Mouse (Mus musculus) MEL (cell line): ENCODE results near the gene Chst15. TPM values are rescaled to one million over a fixed set of nuclear protein-coding genes. Genes with fewer than 3 reads are reported as not detected.

Source experiments
- DNase-seq: peaks from one replicate; pipeline ENCODE4 v3.0.0; 2011; ENCODE audit warnings: low read depth, low spot score
- H3K27ac ChIP-seq: 2 replicates; pipeline ENCODE4 v1.5.1; 2012; ENCODE audit warnings: low read depth, mild to moderate bottlenecking, control low read depth, low read length, moderate library complexity; ENCODE audit not compliant: control insufficient read depth
- H3K27me3 ChIP-seq, 2 experiments: fragments of 150-350 bp in 1 of 2; sonication (generic) in 1 of 2; 2 replicates each; pipeline ENCODE4 v1.6.1; 2012; ENCODE audit warnings: low read length in 2 of 2, mild to moderate bottlenecking in 2 of 2, improper control_type of control experiment in 1 of 2, moderate library complexity in 1 of 2; ENCODE audit not compliant: insufficient read depth in 2 of 2, control insufficient read depth in 1 of 2
- H3K36me3 ChIP-seq, 2 experiments: 2 replicates each; pipeline ENCODE4 v1.6.1; 2012 to 2014; ENCODE audit warnings: low read length in 2 of 2, improper control_type of control experiment in 1 of 2, inconsistent platforms in 1 of 2, mild to moderate bottlenecking in 1 of 2; ENCODE audit not compliant: insufficient read depth in 2 of 2, control insufficient read depth in 1 of 2
- H3K4me1 ChIP-seq, 2 experiments: fragments of 150-350 bp in 1 of 2; sonication (generic) in 1 of 2; 2 replicates each; pipeline ENCODE4 v1.6.1; 2012; ENCODE audit warnings: low read length in 2 of 2, improper control_type of control experiment in 1 of 2, mild to moderate bottlenecking in 1 of 2; ENCODE audit not compliant: insufficient read depth in 2 of 2, control insufficient read depth in 1 of 2
- H3K4me3 ChIP-seq, 2 experiments: fragments of 150-350 bp in 1 of 2; sonication (generic) in 1 of 2; 2 replicates each; pipeline ENCODE4 v1.5.1; 2012; ENCODE audit warnings: low read depth in 2 of 2, low read length in 2 of 2, mild to moderate bottlenecking in 2 of 2, moderate library complexity in 2 of 2, control low read depth in 1 of 2, improper control_type of control experiment in 1 of 2; ENCODE audit not compliant: control insufficient read depth in 1 of 2, insufficient read depth in 1 of 2
- H3K79me2 ChIP-seq: 2 replicates; pipeline ENCODE4 v1.6.1; 2012; ENCODE audit warnings: mild to moderate bottlenecking, low read length, moderate library complexity; ENCODE audit not compliant: control insufficient read depth, poor library complexity, insufficient read depth
- H3K9ac ChIP-seq: 2 replicates; pipeline ENCODE4 v1.6.1; 2012; ENCODE audit warnings: low read depth, mild to moderate bottlenecking, control low read depth, low read length, moderate library complexity; ENCODE audit not compliant: control insufficient read depth, poor library complexity, severe bottlenecking
- H3K9me3 ChIP-seq: fragments of 150-350 bp; sonication (generic); replicated peaks from 2 replicates; pipeline ENCODE4 v1.6.1; 2012; ENCODE audit warnings: mild to moderate bottlenecking, low read length, improper control_type of control experiment, moderate library complexity; ENCODE audit not compliant: insufficient read depth
- CHD1 ChIP-seq: IDR thresholded peaks from 2 replicates; pipeline ENCODE4 v1.6.1; 2012; ENCODE audit warnings: low read depth, mild to moderate bottlenecking, inconsistent platforms, low read length, improper control_type of control experiment
- ELF1 ChIP-seq: IDR thresholded peaks from 2 replicates; pipeline ENCODE4 v1.6.1; 2014; ENCODE audit warnings: low read depth, mild to moderate bottlenecking, inconsistent platforms, low read length, improper control_type of control experiment, moderate library complexity
- ETS1 ChIP-seq: IDR thresholded peaks from 2 replicates; pipeline ENCODE4 v1.6.1; 2012; ENCODE audit warnings: low read depth, mild to moderate bottlenecking, inconsistent platforms, low read length, improper control_type of control experiment, moderate library complexity
- GABPA ChIP-seq: IDR thresholded peaks from 2 replicates; pipeline ENCODE4 v1.6.1; 2012; ENCODE audit warnings: low read depth, mild to moderate bottlenecking, inconsistent platforms, low read length, improper control_type of control experiment, moderate library complexity
- JUND ChIP-seq: IDR thresholded peaks from 2 replicates; pipeline ENCODE4 v1.6.1; 2011; ENCODE audit warnings: low read depth, mild to moderate bottlenecking, improper control_type of control experiment, low read length
- KAT2A ChIP-seq: conservative IDR thresholded peaks from 2 replicates; pipeline ENCODE4 v1.6.1; 2012; ENCODE audit warnings: low read depth, low read length, improper control_type of control experiment, inconsistent platforms
- MAFK ChIP-seq: IDR thresholded peaks from 2 replicates; pipeline ENCODE4 v1.6.1; 2011; ENCODE audit warnings: low read depth, mild to moderate bottlenecking, low read length, improper control_type of control experiment, borderline replicate concordance
- MAX ChIP-seq: IDR thresholded peaks from 2 replicates; pipeline ENCODE4 v1.6.1; 2011; ENCODE audit warnings: low read length, improper control_type of control experiment
- MEF2A ChIP-seq: IDR thresholded peaks from 2 replicates; pipeline ENCODE4 v1.6.1; 2014; ENCODE audit warnings: low read depth, mild to moderate bottlenecking, inconsistent platforms, low read length, improper control_type of control experiment; ENCODE audit not compliant: poor library complexity, insufficient replicate concordance, severe bottlenecking; ENCODE audit errors: extremely low read depth
- MYB ChIP-seq: IDR thresholded peaks from 2 replicates; pipeline ENCODE4 v1.6.1; 2011; ENCODE audit warnings: mild to moderate bottlenecking, low read depth, low read length, improper control_type of control experiment
- NRF1 ChIP-seq: IDR thresholded peaks from 2 replicates; pipeline ENCODE4 v1.6.1; 2014; ENCODE audit warnings: low read depth, mild to moderate bottlenecking, inconsistent platforms, low read length, improper control_type of control experiment, moderate library complexity; ENCODE audit not compliant: poor library complexity, insufficient read depth, severe bottlenecking
- POLR2A ChIP-seq, 2 experiments: IDR thresholded peaks; 2 replicates each; pipeline ENCODE4 v1.6.1; 2011 to 2012; ENCODE audit warnings: low read length in 2 of 2, mild to moderate bottlenecking in 2 of 2, control low read depth in 1 of 2, improper control_type of control experiment in 1 of 2, low read depth in 1 of 2, moderate library complexity in 1 of 2; ENCODE audit not compliant: control insufficient read depth in 1 of 2, insufficient read depth in 1 of 2, poor library complexity in 1 of 2
- RCOR1 ChIP-seq: IDR thresholded peaks from 2 replicates; pipeline ENCODE4 v1.6.1; 2012; ENCODE audit warnings: low read depth, mild to moderate bottlenecking, inconsistent platforms, low read length, improper control_type of control experiment
- TCF12 ChIP-seq: IDR thresholded peaks from 2 replicates; pipeline ENCODE4 v1.6.1; 2014; ENCODE audit warnings: low read depth, mild to moderate bottlenecking, inconsistent platforms, low read length, improper control_type of control experiment, moderate library complexity
- USF2 ChIP-seq, 2 experiments: IDR thresholded peaks; 2 replicates each; pipeline ENCODE4 v1.6.1; 2011 to 2012; ENCODE audit warnings: improper control_type of control experiment in 2 of 2, low read length in 2 of 2, borderline replicate concordance in 1 of 2, inconsistent platforms in 1 of 2, low read depth in 1 of 2, mild to moderate bottlenecking in 1 of 2; ENCODE audit not compliant: insufficient read depth in 1 of 2
- ZC3H11A ChIP-seq: IDR thresholded peaks from 2 replicates; pipeline ENCODE4 v1.6.1; 2012; ENCODE audit warnings: low read depth, mild to moderate bottlenecking, inconsistent platforms, low read length, improper control_type of control experiment
- ZMIZ1 ChIP-seq: IDR thresholded peaks from 2 replicates; pipeline ENCODE4 v1.6.1; 2012; ENCODE audit warnings: low read depth, mild to moderate bottlenecking, inconsistent platforms, low read length, improper control_type of control experiment, moderate library complexity
- polyA plus RNA-seq, 2 experiments: library from polyadenylated mRNA; stranded (reverse) in 1 of 2; unstranded in 1 of 2; fragments of >175 nt in 1 of 2; fragments of >200 nt in 1 of 2; gene quantifications; 2 replicates each; pipeline versions ENCODE4 v1.2.1 to v1.2.4; 2012; ENCODE audit warnings: low replicate concordance in 2 of 2, low read depth in 1 of 2; ENCODE audit not compliant: insufficient read length in 2 of 2, insufficient read depth in 1 of 2, missing spikeins in 1 of 2
- total RNA-seq: library from RNA; depleted of rRNA; stranded (reverse); fragments of 300-350 nt; gene quantifications from 2 replicates; pipeline ENCODE4 v1.2.3, GENCODE M21; 2012

The Chst15 gene
- total and polyA plus RNA-seq, 3 experiments, result 14.9 to 18.1 TPM; not detected in 1

DNA sequence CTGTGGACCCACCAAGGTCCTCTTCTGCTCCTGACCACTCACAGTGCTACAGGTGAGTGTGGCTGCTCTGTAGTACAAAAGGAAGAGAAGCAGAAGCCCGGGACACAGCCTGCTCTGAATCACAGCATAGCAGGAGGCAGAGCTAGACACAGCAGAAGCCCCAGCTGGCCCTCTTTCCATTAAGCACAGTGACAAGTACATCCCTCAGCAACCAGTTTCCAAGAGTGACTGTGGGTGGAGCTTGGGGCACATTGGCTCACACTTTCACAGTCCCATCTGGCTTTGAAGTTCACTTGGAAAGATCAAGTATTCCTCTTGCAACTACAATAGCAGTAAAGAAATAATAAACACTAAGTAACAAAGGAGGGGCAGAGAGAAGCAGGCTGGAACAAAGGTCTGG is 32.2 kb downstream of the Chst15 start:
- no peak overlapping the region for H3K4me3 ChIP-seq
- H3K36me3 ChIP-seq, result peaks cover 0 to 3% of the 10 kb centered on the region in 2 experiments; a peak in 2 of 4 replicates
- H3K27ac ChIP-seq, result no peak overlapping the region
- no peak overlapping the region for H3K9ac ChIP-seq
- H3K9me3 ChIP-seq, result no peaks in the 10 kb centered on the region
- DNase-seq, result no peak
- H3K4me1 ChIP-seq, result peaks cover 0 to 9% of the 10 kb centered on the region in 2 experiments; a peak in 1 of 4 replicates
- H3K27me3 ChIP-seq, result no peaks in the 10 kb centered on the region
- peaks cover 12% of the 10 kb centered on the region for H3K79me2 ChIP-seq
- TF ChIP-seq KAT2A, result no peak
- no peak for TF ChIP-seq CHD1
- TF ChIP-seq TCF12, result no peak

- H3K4me1 ChIP-seq, result peaks cover 0 to 9% of the 10 kb centered on the region in 2 experiments; a peak in 1 of 4 replicates
- TF ChIP-seq JUND, result no peak
- TF ChIP-seq ZMIZ1, result no peak
- TF ChIP-seq MAX, result no peak
- TF ChIP-seq KAT2A, result no peak
- TF ChIP-seq ELF1, result no peak
- no peak for TF ChIP-seq POLR2A (IDR thresholded peaks at IDR 0.05; ENCODE audit: control insufficient read depth in 1 of 2, insufficient read depth in 1 of 2, low read depth in 1 of 2, low read length in 2 of 2, poor library complexity in 1 of 2)
- TF ChIP-seq GABPA, result no peak
- TF ChIP-seq MAFK, result no peak
- no peak for TF ChIP-seq USF2 (IDR thresholded peaks at IDR 0.05; ENCODE audit: borderline replicate concordance in 1 of 2, insufficient read depth in 1 of 2, low read depth in 1 of 2, low read length in 2 of 2)
- no peak for TF ChIP-seq MYB
- no peak for TF ChIP-seq ZC3H11A
- TF ChIP-seq MEF2A, result no peak
- TF ChIP-seq NRF1, result no peak
- no peak for TF ChIP-seq CHD1
- no peak for TF ChIP-seq RCOR1
- no peak for TF ChIP-seq ETS1
- TF ChIP-seq, all 39 proteins: peak for 0
- Histone ChIP-seq H3K9me3 (no peaks in the 10 kb centered on the region), H3K79me2 (peaks cover 12% of the 10 kb centered on the region), H3K36me3 (peaks cover 0 to 7% of the 10 kb centered on the region in 2 experiments; a peak in 3 of 4 replicates), H3K4me3 (no peak overlapping the region), H3K9ac (no peak overlapping the region), H3K27me3 (no peaks in the 10 kb centered on the region), H3K27ac (peak overlapping the region; percentile 8; the same call in 1 of the 2 replicates)
- DNase-seq, result no peak
Measured at GRCm38 (mm10) chr7:132284048-132284737, 32.8 kb downstream of the Chst15 start.
